Mouse (Mus musculus) stomach, postnatal 0 days (tissue): ENCODE data around the gene Zfp69. TPM values are rescaled to one million over a fixed set of nuclear protein-coding genes. Genes with fewer than 3 reads are reported as not detected.
A peak's percentile ranks its signal among the peaks of the same experiment; 100 is the strongest.

Source experiments
- ATAC-seq: fragments of 200-750 bp; cut with Nextera tagmentation; 2 replicates; pipeline ENCODE4 v1.8.0; 2017; ENCODE audit not compliant: low FRiP score, low TSS enrichment
- DNase-seq: peaks from one replicate; pipeline ENCODE4 v3.0.0-alpha.2; 2016; ENCODE audit warnings: low spot score
- H3K27ac ChIP-seq: fragments of 300-500 bp; sonication (generic); replicated peaks from 2 replicates; pipeline ENCODE4 v1.5.1; 2014; ENCODE audit warnings: mild to moderate bottlenecking, control low read depth
- H3K27me3 ChIP-seq: fragments of 300-500 bp; sonication (generic); 2 replicates; pipeline ENCODE4 v1.6.1; 2014; ENCODE audit warnings: low read length; ENCODE audit not compliant: control insufficient read depth, insufficient read depth
- H3K36me3 ChIP-seq: fragments of 300-500 bp; sonication (generic); 2 replicates; pipeline ENCODE4 v1.6.1; 2014; ENCODE audit warnings: low read length, mixed read lengths; ENCODE audit not compliant: control insufficient read depth, insufficient read depth
- H3K4me1 ChIP-seq: fragments of 300-500 bp; sonication (generic); replicated peaks from 2 replicates; pipeline ENCODE4 v1.6.1; 2014; ENCODE audit warnings: antibody characterized with exemption; ENCODE audit not compliant: control insufficient read depth, insufficient read depth
- H3K4me2 ChIP-seq: fragments of 300-500 bp; sonication (generic); replicated peaks from 2 replicates; pipeline ENCODE4 v1.6.1; 2014; ENCODE audit warnings: low read depth, mild to moderate bottlenecking, control low read depth, moderate library complexity
- H3K4me3 ChIP-seq: fragments of 300-500 bp; sonication (generic); 2 replicates; pipeline ENCODE4 v1.5.1; 2014; ENCODE audit warnings: low read depth, low read length, control low read depth
- H3K9ac ChIP-seq: fragments of 300-500 bp; sonication (generic); 2 replicates; pipeline ENCODE4 v1.6.1; 2014; ENCODE audit warnings: mild to moderate bottlenecking, low read length, control low read depth, mixed read lengths
- H3K9me3 ChIP-seq: fragments of 300-500 bp; sonication (generic); 2 replicates; pipeline ENCODE4 v1.6.1; 2016; ENCODE audit warnings: low read length; ENCODE audit not compliant: control insufficient read depth
- CTCF ChIP-seq: IDR thresholded peaks from 2 replicates; pipeline ENCODE4 v1.5.1; 2016; ENCODE audit warnings: antibody characterized with exemption, low read depth, mild to moderate bottlenecking, moderate library complexity
- EP300 ChIP-seq: optimal IDR thresholded peaks from 2 replicates; pipeline ENCODE3; 2016; ENCODE audit warnings: antibody characterized with exemption
- WGBS: fragments of 180-500 bp; shearing (Covaris S2); extraction: QIAGEN DNeasy Blood & Tissue Kit; methylation state at CpG from one replicate; pipeline ENCODE4 v1.1.7; 2014; 5-methylcytosine and 5-hydroxymethylcytosine counted together
- polyA plus RNA-seq: library from polyadenylated mRNA; unstranded; fragments of >200 nt; fragmentation: Nextera tagmentation; extraction: Ambion mirVana; gene quantifications from 2 replicates; pipeline ENCODE4 v1.2.1, GENCODE M21; 2015

Zfp69 gene
- polyA plus RNA-seq, 1 experiment from 2014 or later, result 1.9 TPM

GRCm38 (mm10) chr4:120887381-120888112 lies 64.0 kb downstream of the Zfp69 start:
- no peak overlapping the region for H3K27ac ChIP-seq
- ATAC-seq (peak; percentile 22; the same call in 1 of the 2 replicates), DNase-seq (peak; percentile 59)
- no peak overlapping the region for H3K4me3 ChIP-seq
- H3K36me3 ChIP-seq, result no peaks in the 10 kb centered on the region
- TF ChIP-seq CTCF (peak; percentile 77), EP300 (no peak)
- H3K4me1 ChIP-seq, result no peaks in the 10 kb centered on the region
- 34% methylated on average over 8 of the region's 8 CpGs for WGBS
- no peak overlapping the region for H3K4me2 ChIP-seq
- no peaks in the 10 kb centered on the region for H3K9me3 ChIP-seq
- no peak overlapping the region for H3K9ac ChIP-seq
- no peaks in the 10 kb centered on the region for H3K27me3 ChIP-seq

DNA sequence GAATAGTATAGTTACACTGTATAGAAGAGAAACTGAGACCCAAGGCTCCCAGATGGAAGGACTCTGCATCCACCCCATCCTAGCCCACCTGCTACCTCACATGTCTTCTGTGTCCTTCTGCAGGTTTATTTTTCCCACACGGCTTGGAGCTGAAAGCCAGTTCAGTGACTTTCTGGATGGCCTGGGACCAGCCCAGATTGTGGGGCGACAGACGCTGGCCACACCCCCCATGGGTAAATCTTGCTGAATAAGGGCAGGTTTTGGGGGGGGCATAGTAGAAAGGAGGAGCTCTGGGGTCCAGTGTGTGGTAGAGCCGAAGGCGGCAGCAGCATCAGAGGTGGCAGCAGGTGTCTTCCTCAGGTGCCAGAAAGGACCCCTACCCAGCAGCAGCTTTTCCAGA lies 64.7 kb downstream of the Zfp69 start:
- Histone ChIP-seq H3K4me3 (no peak overlapping the region), H3K4me2 (no peak overlapping the region), H3K36me3 (no peaks in the 10 kb centered on the region), H3K4me1 (no peaks in the 10 kb centered on the region), H3K27ac (no peak overlapping the region), H3K9me3 (no peaks in the 10 kb centered on the region), H3K27me3 (no peaks in the 10 kb centered on the region), H3K9ac (no peak overlapping the region)
- ATAC-seq (no peak), DNase-seq (no peak)
- 59% methylated on average over 5 of the region's 5 CpGs for WGBS
- TF ChIP-seq CTCF (no peak), EP300 (no peak)

- WGBS, result 22% methylated on average over 4 of the region's 4 CpGs
- TF ChIP-seq CTCF, result no peak
- no peak for TF ChIP-seq EP300
- H3K27ac ChIP-seq, result no peak overlapping the region
These were observed 65.4 kb downstream of the Zfp69 start for GRCm38 (mm10) chr4:120886131-120886530.

GRCm38 (mm10) chr4:120885208-120886120 lies 66.0 kb downstream of the Zfp69 start:
- DNase-seq (no peak), ATAC-seq (no peak)
- H3K4me3 ChIP-seq, result no peak overlapping the region
- H3K4me2 ChIP-seq, result no peak overlapping the region
- H3K27ac ChIP-seq, result no peak overlapping the region
- no peak overlapping the region for H3K9ac ChIP-seq
- no peaks in the 10 kb centered on the region for H3K27me3 ChIP-seq
- whole genome bisulfite sequencing, result 31% methylated on average over 13 of the region's 13 CpGs
- H3K4me1 ChIP-seq, result no peaks in the 10 kb centered on the region
- H3K9me3 ChIP-seq, result no peaks in the 10 kb centered on the region
- TF ChIP-seq CTCF, result no peak
- no peak for TF ChIP-seq EP300
- no peaks in the 10 kb centered on the region for H3K36me3 ChIP-seq

More at GRCm38 (mm10) chr4:120886131-120886530, 65.4 kb downstream of the Zfp69 start:
- no peak overlapping the region for H3K4me2 ChIP-seq
- no peaks in the 10 kb centered on the region for H3K4me1 ChIP-seq
- H3K9ac ChIP-seq, result no peak overlapping the region
- H3K36me3 ChIP-seq, result no peaks in the 10 kb centered on the region
- no peaks in the 10 kb centered on the region for H3K9me3 ChIP-seq
- DNase-seq, result no peak
- no peak overlapping the region for H3K4me3 ChIP-seq
- ATAC-seq, result no peak
- no peaks in the 10 kb centered on the region for H3K27me3 ChIP-seq

GRCm38 (mm10) chr4:120882002-120882625 lies 69.4 kb downstream of the Zfp69 start:
- ATAC-seq, result no peak
- DNase-seq, result no peak
- 53% methylated on average over 5 of the region's 5 CpGs for WGBS

More at GRCm38 (mm10) chr4:120882002-120882625, 69.4 kb downstream of the Zfp69 start:
- Histone ChIP-seq H3K27me3 (no peaks in the 10 kb centered on the region), H3K36me3 (no peaks in the 10 kb centered on the region), H3K4me2 (no peak overlapping the region), H3K4me3 (no peak overlapping the region), H3K9ac (no peak overlapping the region), H3K27ac (no peak overlapping the region), H3K4me1 (no peaks in the 10 kb centered on the region), H3K9me3 (no peaks in the 10 kb centered on the region)
- TF ChIP-seq CTCF (no peak), EP300 (no peak)
